Mouse (Mus musculus) neural tube, embryonic 13.5 days (tissue): ENCODE data around the gene Ttc32. TPM values are rescaled to one million over a fixed set of nuclear protein-coding genes. Genes with fewer than 3 reads are reported as not detected.
A peak's percentile ranks its signal among the peaks of the same experiment; 100 is the strongest.
"Not testable (repeated sequence)": the region's sequence is repeated elsewhere in the genome, so short reads cannot be mapped to it uniquely, and the experiment has no call there.

Experiments
- ATAC-seq: fragments of 200-750 bp; cut with Nextera tagmentation; 2 replicates; pipeline ENCODE4 v1.8.0; 2017; ENCODE audit warnings: low read depth, mild to moderate bottlenecking, moderate TSS enrichment, moderate library complexity
- H3K27ac ChIP-seq: fragments of 300-500 bp; sonication (generic); replicated peaks from 2 replicates; pipeline ENCODE4 v1.5.1; 2015; ENCODE audit warnings: moderate library complexity, mild to moderate bottlenecking, inconsistent platforms
- H3K27me3 ChIP-seq: fragments of 300-500 bp; sonication (generic); 2 replicates; pipeline ENCODE4 v1.6.1; 2015; ENCODE audit warnings: mild to moderate bottlenecking, inconsistent platforms
- H3K36me3 ChIP-seq: fragments of 300-500 bp; sonication (generic); 2 replicates; pipeline ENCODE4 v1.6.1; 2015; ENCODE audit warnings: mild to moderate bottlenecking, inconsistent platforms
- H3K4me1 ChIP-seq: fragments of 300-500 bp; sonication (generic); replicated peaks from 2 replicates; pipeline ENCODE4 v1.6.1; 2015; ENCODE audit warnings: inconsistent platforms
- H3K4me2 ChIP-seq: fragments of 300-500 bp; sonication (generic); 2 replicates; pipeline ENCODE4 v1.6.1; 2015; ENCODE audit warnings: inconsistent platforms, mild to moderate bottlenecking, moderate library complexity
- H3K4me3 ChIP-seq: fragments of 300-500 bp; sonication (generic); 2 replicates; pipeline ENCODE4 v1.5.1; 2015; ENCODE audit warnings: mild to moderate bottlenecking, inconsistent platforms
- H3K9ac ChIP-seq: fragments of 300-500 bp; sonication (generic); 2 replicates; pipeline ENCODE4 v1.6.1; 2015; ENCODE audit warnings: moderate library complexity, mild to moderate bottlenecking, inconsistent platforms
- H3K9me3 ChIP-seq: fragments of 300-500 bp; sonication (generic); 2 replicates; pipeline ENCODE4 v1.6.1; 2016; ENCODE audit warnings: inconsistent platforms
- WGBS: fragments of 180-500 bp; shearing (Covaris S2); methylation state at CpG from one replicate; pipeline ENCODE4 v1.1.7; 2015; 5-methylcytosine and 5-hydroxymethylcytosine counted together
- polyA plus RNA-seq: library from polyadenylated mRNA; unstranded; fragments of >200 nt; fragmentation: Nextera tagmentation; extraction: Ambion mirVana; gene quantifications from 2 replicates; pipeline ENCODE4 v1.2.1, GENCODE M21; 2015

Gene Ttc32
- polyA plus RNA-seq, 1 experiment from 2014 or later: 11.8 TPM

GRCm38 (mm10) chr12:9024736-9025135, 5.1 kb upstream of the Ttc32 start:
- WGBS: 89% methylated on average over 13 of the region's 13 CpGs
- H3K36me3 ChIP-seq: peaks cover 16% of the 10 kb centered on the region
- H3K27me3 ChIP-seq: no peaks in the 10 kb centered on the region
- no peak overlapping the region for H3K27ac ChIP-seq
- no peak overlapping the region for H3K4me3 ChIP-seq
- H3K9me3 ChIP-seq: no peaks in the 10 kb centered on the region
- H3K4me1 ChIP-seq: no peaks in the 10 kb centered on the region
- no peak for ATAC-seq
- H3K4me2 ChIP-seq: no peak overlapping the region
- no peak overlapping the region for H3K9ac ChIP-seq

- no peak for ATAC-seq
- no peak overlapping the region for H3K4me3 ChIP-seq
- peaks cover 16% of the 10 kb centered on the region for H3K36me3 ChIP-seq
- no peak overlapping the region for H3K9ac ChIP-seq
- peaks cover 9% of the 10 kb centered on the region for H3K4me1 ChIP-seq
- no peaks in the 10 kb centered on the region for H3K27me3 ChIP-seq
- H3K27ac ChIP-seq: no peak overlapping the region
- no peak overlapping the region for H3K4me2 ChIP-seq
- H3K9me3 ChIP-seq: no peaks in the 10 kb centered on the region
Observed at GRCm38 (mm10) chr12:9026843-9027242, 3.0 kb upstream of the Ttc32 start.

GRCm38 (mm10) chr12:9028816-9029215, 981 bp upstream of the Ttc32 start:
- 94% methylated on average over 7 of the region's 7 CpGs for WGBS
- H3K4me2 ChIP-seq, H3K27ac ChIP-seq, H3K9ac ChIP-seq, H3K27me3 ChIP-seq, H3K4me3 ChIP-seq, H3K4me1 ChIP-seq, ATAC-seq, H3K9me3 ChIP-seq: not testable (repeated sequence)
- peaks cover 16% of the 10 kb centered on the region for H3K36me3 ChIP-seq

DNA sequence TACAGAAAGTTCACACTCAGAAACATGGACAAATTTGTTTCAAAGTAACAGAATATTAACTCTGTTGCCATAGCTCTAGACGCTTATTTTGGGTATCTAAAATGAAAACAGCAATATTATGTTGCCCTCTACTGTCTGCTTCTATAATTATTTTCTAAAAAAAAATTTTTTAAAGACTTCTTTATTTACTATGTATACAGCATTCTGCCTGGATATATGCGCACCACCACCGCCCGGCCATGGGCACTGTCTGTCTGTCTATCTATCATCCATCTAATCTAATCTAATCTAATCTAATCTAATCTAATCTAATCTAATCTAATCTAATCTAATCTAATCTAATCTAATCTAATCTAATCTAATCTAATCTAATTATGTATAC, 300 bp upstream of the Ttc32 start:
- H3K4me1 ChIP-seq: peaks cover 9% of the 10 kb centered on the region
- H3K4me3 ChIP-seq: peak overlapping the region; percentile 53
- WGBS: 54% methylated on average over 4 of the region's 4 CpGs
- ATAC-seq: peak; percentile 58
- H3K9ac ChIP-seq: peak overlapping the region; percentile 86
- H3K4me2 ChIP-seq: peak overlapping the region; percentile 72
- peaks cover 14% of the 10 kb centered on the region for H3K36me3 ChIP-seq
- peak overlapping the region; percentile 97 for H3K27ac ChIP-seq
- H3K27me3 ChIP-seq: no peaks in the 10 kb centered on the region
- no peaks in the 10 kb centered on the region for H3K9me3 ChIP-seq

DNA sequence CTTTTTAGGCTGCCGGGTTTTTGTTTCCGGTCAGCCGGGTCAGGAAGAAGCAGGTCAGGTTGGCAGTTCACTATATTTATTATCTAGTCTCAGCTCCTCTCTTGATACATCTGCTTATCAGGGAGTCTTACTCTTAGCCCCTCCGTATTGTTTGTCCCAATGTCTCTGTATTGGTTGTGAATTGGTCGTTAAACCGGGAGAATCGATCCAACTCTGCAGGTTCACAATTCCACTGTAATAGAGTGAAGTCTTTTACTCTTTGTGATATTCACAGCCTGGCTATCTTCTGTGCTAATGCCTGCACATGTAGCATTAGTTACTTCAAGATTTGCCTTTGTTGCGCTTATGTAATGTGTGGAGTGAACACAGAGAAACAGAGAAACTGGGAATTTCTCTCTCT, 1.4 kb downstream of the Ttc32 start:
- no peak for ATAC-seq
- H3K36me3 ChIP-seq: peaks cover 14% of the 10 kb centered on the region
- H3K9ac ChIP-seq: peak overlapping the region; percentile 86
- 58% methylated on average over 8 of the region's 8 CpGs for WGBS
- H3K9me3 ChIP-seq: no peaks in the 10 kb centered on the region
- H3K27ac ChIP-seq: peak overlapping the region; percentile 97; the same call in 1 of the 2 replicates
- peak overlapping the region; percentile 53 for H3K4me3 ChIP-seq
- peaks cover 9% of the 10 kb centered on the region for H3K4me1 ChIP-seq
- H3K4me2 ChIP-seq: peak overlapping the region; percentile 72
- no peaks in the 10 kb centered on the region for H3K27me3 ChIP-seq

GRCm38 (mm10) chr12:9033140-9033539, 3.3 kb downstream of the Ttc32 start:
- no peak overlapping the region for H3K27ac ChIP-seq
- H3K9me3 ChIP-seq: no peaks in the 10 kb centered on the region
- H3K4me2 ChIP-seq: no peak overlapping the region
- H3K4me3 ChIP-seq: no peak overlapping the region
- H3K27me3 ChIP-seq: no peaks in the 10 kb centered on the region
- peaks cover 3% of the 10 kb centered on the region for H3K36me3 ChIP-seq
- H3K4me1 ChIP-seq: peaks cover 9% of the 10 kb centered on the region
- no peak overlapping the region for H3K9ac ChIP-seq
- ATAC-seq: no peak

- Histone ChIP-seq H3K36me3 (no peaks in the 10 kb centered on the region), H3K4me2 (no peak overlapping the region), H3K4me1 (peaks cover under 1% of the 10 kb centered on the region; the same call in 1 of the 2 replicates), H3K9ac (no peak overlapping the region), H3K4me3 (no peak overlapping the region), H3K27ac (no peak overlapping the region), H3K9me3 (no peaks in the 10 kb centered on the region), H3K27me3 (no peaks in the 10 kb centered on the region)
- 65% methylated on average over 9 of the region's 9 CpGs for WGBS
- ATAC-seq: no peak
Observed at GRCm38 (mm10) chr12:9036409-9036808, 6.6 kb downstream of the Ttc32 start.

DNA sequence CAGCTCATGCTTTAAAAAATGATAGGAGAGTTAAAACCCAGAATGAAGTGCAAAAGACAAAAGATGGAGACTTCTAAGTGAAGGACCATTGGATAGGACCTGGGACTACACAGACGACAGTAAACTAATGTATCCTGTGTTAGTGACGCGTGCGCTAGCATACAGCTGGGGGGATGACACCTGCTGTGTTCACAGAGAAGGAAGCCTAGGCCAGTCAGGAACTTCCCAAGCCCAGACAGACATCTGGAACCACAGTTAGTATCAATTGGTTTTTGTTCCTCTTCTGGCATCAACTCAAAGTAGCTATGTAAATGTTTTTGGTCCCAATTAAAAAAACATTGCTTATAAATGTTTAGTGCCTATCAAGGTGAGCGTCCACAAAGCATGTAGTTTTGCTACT, 10.4 kb downstream of the Ttc32 start:
- Histone ChIP-seq H3K27ac (no peak overlapping the region), H3K9me3 (no peaks in the 10 kb centered on the region)
- WGBS: 79% methylated on average over 5 of the region's 5 CpGs

GRCm38 (mm10) chr12:9040686-9041085, 10.9 kb downstream of the Ttc32 start:
- H3K4me2 ChIP-seq: no peak overlapping the region
- no peaks in the 10 kb centered on the region for H3K9me3 ChIP-seq
- no peak overlapping the region for H3K27ac ChIP-seq
- H3K9ac ChIP-seq: no peak overlapping the region
- no peaks in the 10 kb centered on the region; the same call in 1 of the 2 replicates for H3K4me1 ChIP-seq
- 73% methylated on average over 7 of the region's 7 CpGs for WGBS
- ATAC-seq: no peak
- no peak overlapping the region for H3K4me3 ChIP-seq
- no peaks in the 10 kb centered on the region for H3K27me3 ChIP-seq
- H3K36me3 ChIP-seq: peaks cover 12% of the 10 kb centered on the region; the same call in 1 of the 2 replicates

More for the DNA sequence above, 10.4 kb downstream of the Ttc32 start:
- H3K9ac ChIP-seq: no peak overlapping the region
- H3K4me1 ChIP-seq: no peaks in the 10 kb centered on the region; the same call in 1 of the 2 replicates
- H3K4me3 ChIP-seq: no peak overlapping the region
- H3K4me2 ChIP-seq: no peak overlapping the region
- H3K27me3 ChIP-seq: no peaks in the 10 kb centered on the region
- H3K36me3 ChIP-seq: peaks cover 12% of the 10 kb centered on the region; the same call in 1 of the 2 replicates
- no peak for ATAC-seq

DNA sequence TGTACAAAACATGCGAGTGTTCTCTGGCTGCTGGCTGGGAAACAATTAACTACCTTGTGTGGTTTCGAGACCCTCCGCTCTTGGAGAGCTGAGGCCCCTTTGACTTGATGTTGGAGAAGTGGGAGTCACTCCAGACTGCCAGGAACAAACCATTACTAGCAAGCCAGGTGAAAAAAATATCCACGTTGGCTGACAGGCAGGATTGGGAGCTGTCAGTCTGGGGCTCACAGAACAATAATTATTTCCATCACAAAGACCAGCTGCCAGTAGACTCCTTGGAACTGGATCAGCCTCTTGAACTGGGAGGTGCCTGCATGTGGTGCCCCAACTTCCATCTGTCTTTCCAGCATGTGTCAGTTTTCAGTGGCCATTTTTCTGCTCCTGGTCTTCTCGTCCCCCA, 12.5 kb downstream of the Ttc32 start:
- no peaks in the 10 kb centered on the region for H3K4me1 ChIP-seq
- H3K27me3 ChIP-seq: no peaks in the 10 kb centered on the region
- H3K4me3 ChIP-seq: no peak overlapping the region
- H3K4me2 ChIP-seq: no peak overlapping the region
- H3K9ac ChIP-seq: no peak overlapping the region
- peaks cover 12% of the 10 kb centered on the region; the same call in 1 of the 2 replicates for H3K36me3 ChIP-seq
- WGBS: 85% methylated on average over 5 of the region's 5 CpGs
- no peaks in the 10 kb centered on the region for H3K9me3 ChIP-seq
- no peak overlapping the region for H3K27ac ChIP-seq
- no peak for ATAC-seq

- 91% methylated on average over 3 of the region's 3 CpGs for WGBS
- Histone ChIP-seq H3K27ac (no peak overlapping the region), H3K9ac (no peak overlapping the region), H3K9me3 (no peaks in the 10 kb centered on the region), H3K4me3 (no peak overlapping the region), H3K36me3 (peaks cover 12% of the 10 kb centered on the region; the same call in 1 of the 2 replicates), H3K4me2 (no peak overlapping the region), H3K27me3 (no peaks in the 10 kb centered on the region), H3K4me1 (no peaks in the 10 kb centered on the region)
- no peak for ATAC-seq
Observed at GRCm38 (mm10) chr12:9042759-9043158, 13.0 kb downstream of the Ttc32 start.

GRCm38 (mm10) chr12:9044666-9045065, 14.9 kb downstream of the Ttc32 start:
- no peak overlapping the region for H3K9ac ChIP-seq
- H3K27ac ChIP-seq: no peak overlapping the region
- no peak for ATAC-seq
- H3K9me3 ChIP-seq: no peaks in the 10 kb centered on the region
- no peaks in the 10 kb centered on the region for H3K4me1 ChIP-seq
- 93% methylated on average over 7 of the region's 7 CpGs for WGBS
- H3K27me3 ChIP-seq: no peaks in the 10 kb centered on the region
- no peak overlapping the region for H3K4me3 ChIP-seq
- peaks cover 12% of the 10 kb centered on the region; the same call in 1 of the 2 replicates for H3K36me3 ChIP-seq
- H3K4me2 ChIP-seq: no peak overlapping the region

- no peak for ATAC-seq
Observed at GRCm38 (mm10) chr12:9046674-9047073, 16.9 kb downstream of the Ttc32 start.

More at GRCm38 (mm10) chr12:9046674-9047073, 16.9 kb downstream of the Ttc32 start:
- Histone ChIP-seq H3K9me3 (no peaks in the 10 kb centered on the region), H3K4me3 (no peak overlapping the region), H3K27me3 (no peaks in the 10 kb centered on the region), H3K9ac (no peak overlapping the region), H3K4me1 (no peaks in the 10 kb centered on the region), H3K36me3 (peaks cover 10% of the 10 kb centered on the region; the same call in 1 of the 2 replicates), H3K27ac (no peak overlapping the region), H3K4me2 (no peak overlapping the region)
- WGBS: 85% methylated on average over 4 of the region's 4 CpGs
